Mouse (Mus musculus): ENCODE measurements around the gene Mars2. TPM values are rescaled to one million over a fixed set of nuclear protein-coding genes. Genes with fewer than 3 reads are reported as not detected.

Mars2 gene
- polyA plus RNA-seq, 1 experiment from 2014 or later: 2.4 TPM

- H3K4me2 ChIP-seq (replicated peaks): peak overlapping the region; percentile 55
- peak overlapping the region; percentile 55 for H3K4me3 ChIP-seq (replicated peaks)
- H3K27me3 ChIP-seq: no peaks in the 10 kb centered on the region
- WGBS: 22% methylated on average over 11 of the region's 11 CpGs
- H3K9me3 ChIP-seq (replicated peaks): no peaks in the 10 kb centered on the region
- no peaks in the 10 kb centered on the region for H3K36me3 ChIP-seq
- peaks cover 21% of the 10 kb centered on the region for H3K4me1 ChIP-seq
- 0 out of 2 replicates have a peak, but pooled peaks have one; percentile 36 for ATAC-seq (ENCODE audit: insufficient number of reproducible peaks, low FRiP score, low TSS enrichment, low read depth)
- peak overlapping the region; percentile 44; the same call in 1 of the 2 replicates for H3K27ac ChIP-seq (replicated peaks)
- H3K9ac ChIP-seq: 0 out of 2 replicates have a peak overlapping the region, but pooled peaks have one; percentile 2
Measured at GRCm38 (mm10) chr1:55224111-55224510, 12.9 kb upstream of the Mars2 start.

GRCm38 (mm10) chr1:55225398-55225797, 11.6 kb upstream of the Mars2 start:
- no peak for ATAC-seq (ENCODE audit: insufficient number of reproducible peaks, low FRiP score, low TSS enrichment, low read depth)
- Histone ChIP-seq H3K4me1 (peaks cover 21% of the 10 kb centered on the region), H3K9me3 (replicated peaks) (no peaks in the 10 kb centered on the region), H3K9ac (peak overlapping the region; percentile 18), H3K4me2 (replicated peaks) (peak overlapping the region; percentile 55), H3K27me3 (no peaks in the 10 kb centered on the region), H3K4me3 (replicated peaks) (peak overlapping the region; percentile 55), H3K27ac (replicated peaks) (peak overlapping the region; percentile 75), H3K36me3 (no peaks in the 10 kb centered on the region)
- WGBS: 29% methylated on average over 3 of the region's 3 CpGs

GRCm38 (mm10) chr1:55226011-55226857, 10.7 kb upstream of the Mars2 start, which contains the start of gene Rftn2:
Gene Rftn2 (minus strand): TSS chr1:55226782.
- peak; percentile 78 for ATAC-seq (ENCODE audit: insufficient number of reproducible peaks, low FRiP score, low TSS enrichment, low read depth)
- Histone ChIP-seq H3K4me2 (replicated peaks) (peak within 1 kb of the TSS; percentile 55), H3K4me3 (replicated peaks) (peak within 1 kb of the TSS; percentile 55), H3K27ac (replicated peaks) (peak within 1 kb of the TSS; percentile 93), H3K9me3 (replicated peaks) (no peaks in the 10 kb centered on the region), H3K9ac (peak within 1 kb of the TSS; percentile 60), H3K4me1 (peaks cover 19% of the 10 kb centered on the region), H3K36me3 (no peaks in the 10 kb centered on the region), H3K27me3 (no peaks in the 10 kb centered on the region)
- 1% methylated on average over 26 of the region's 26 CpGs for WGBS

- Histone ChIP-seq H3K27me3 (no peaks in the 10 kb centered on the region), H3K36me3 (no peaks in the 10 kb centered on the region), H3K4me2 (replicated peaks) (no peak overlapping the region), H3K4me1 (peaks cover 19% of the 10 kb centered on the region), H3K4me3 (replicated peaks) (no peak overlapping the region), H3K9me3 (replicated peaks) (no peaks in the 10 kb centered on the region), H3K9ac (no peak overlapping the region), H3K27ac (replicated peaks) (no peak overlapping the region)
- WGBS: 41% methylated on average over 1 of the region's 1 CpGs
- no peak for ATAC-seq (ENCODE audit: insufficient number of reproducible peaks, low FRiP score, low TSS enrichment, low read depth)
Measured at GRCm38 (mm10) chr1:55227376-55227775, 9.6 kb upstream of the Mars2 start.

- Histone ChIP-seq H3K27ac (replicated peaks) (no peak overlapping the region), H3K4me3 (replicated peaks) (no peak overlapping the region), H3K4me2 (replicated peaks) (no peak overlapping the region), H3K9ac (no peak overlapping the region), H3K9me3 (replicated peaks) (no peaks in the 10 kb centered on the region), H3K4me1 (peaks cover 12% of the 10 kb centered on the region), H3K27me3 (no peaks in the 10 kb centered on the region), H3K36me3 (no peaks in the 10 kb centered on the region)
- 85% methylated on average over 8 of the region's 8 CpGs for WGBS
- ATAC-seq (ENCODE audit: insufficient number of reproducible peaks, low FRiP score, low TSS enrichment, low read depth): no peak
Measured at GRCm38 (mm10) chr1:55228256-55228884, 8.6 kb upstream of the Mars2 start.

- no peak overlapping the region for H3K9ac ChIP-seq
- no peaks in the 10 kb centered on the region for H3K36me3 ChIP-seq
- H3K4me3 ChIP-seq (replicated peaks): no peak overlapping the region
- H3K27me3 ChIP-seq: no peaks in the 10 kb centered on the region
- no peaks in the 10 kb centered on the region for H3K9me3 ChIP-seq (replicated peaks)
- no peak for ATAC-seq (ENCODE audit: insufficient number of reproducible peaks, low FRiP score, low TSS enrichment, low read depth)
- 52% methylated on average over 16 of the region's 16 CpGs for WGBS
- H3K4me2 ChIP-seq (replicated peaks): no peak overlapping the region
- H3K4me1 ChIP-seq: peaks cover 15% of the 10 kb centered on the region
- H3K27ac ChIP-seq (replicated peaks): no peak overlapping the region
Measured at GRCm38 (mm10) chr1:55234910-55235520, 2.0 kb upstream of the Mars2 start.

GRCm38 (mm10) chr1:55236487-55236886, 490 bp upstream of the Mars2 start:
- no peak overlapping the region; the same call in 1 of the 2 replicates for H3K27ac ChIP-seq (replicated peaks)
- 27% methylated on average over 5 of the region's 5 CpGs for WGBS
- H3K9ac ChIP-seq: no peak overlapping the region; the same call in 1 of the 2 replicates
- no peaks in the 10 kb centered on the region for H3K27me3 ChIP-seq
- ATAC-seq (ENCODE audit: insufficient number of reproducible peaks, low FRiP score, low TSS enrichment, low read depth): no peak
- H3K4me3 ChIP-seq (replicated peaks): peak overlapping the region; percentile 74
- no peaks in the 10 kb centered on the region for H3K9me3 ChIP-seq (replicated peaks)
- peaks cover 18% of the 10 kb centered on the region for H3K4me1 ChIP-seq
- H3K4me2 ChIP-seq (replicated peaks): peak overlapping the region; percentile 66
- no peaks in the 10 kb centered on the region for H3K36me3 ChIP-seq

GRCm38 (mm10) chr1:55237643-55238161, 725 bp downstream of the Mars2 start:
- peak overlapping the region; percentile 69 for H3K9ac ChIP-seq
- under 1% methylated on average over 23 of the region's 23 CpGs for WGBS
- H3K4me1 ChIP-seq: peaks cover 18% of the 10 kb centered on the region
- peak overlapping the region; percentile 66 for H3K4me2 ChIP-seq (replicated peaks)
- peak overlapping the region; percentile 56 for H3K27ac ChIP-seq (replicated peaks)
- H3K4me3 ChIP-seq (replicated peaks): peak overlapping the region; percentile 74
- peak; percentile 32; the same call in 1 of the 2 replicates for ATAC-seq (ENCODE audit: insufficient number of reproducible peaks, low FRiP score, low TSS enrichment, low read depth)
- no peaks in the 10 kb centered on the region for H3K36me3 ChIP-seq
- H3K9me3 ChIP-seq (replicated peaks): no peaks in the 10 kb centered on the region
- H3K27me3 ChIP-seq: no peaks in the 10 kb centered on the region

GRCm38 (mm10) chr1:55238496-55238895, 1.5 kb downstream of the Mars2 start:
- peak overlapping the region; percentile 69; the same call in 1 of the 2 replicates for H3K9ac ChIP-seq
- no peaks in the 10 kb centered on the region for H3K9me3 ChIP-seq (replicated peaks)
- 22% methylated on average over 13 of the region's 13 CpGs for WGBS
- peak overlapping the region; percentile 74 for H3K4me3 ChIP-seq (replicated peaks)
- no peaks in the 10 kb centered on the region for H3K27me3 ChIP-seq
- H3K36me3 ChIP-seq: no peaks in the 10 kb centered on the region
- peak overlapping the region; percentile 66 for H3K4me2 ChIP-seq (replicated peaks)
- no peak overlapping the region for H3K27ac ChIP-seq (replicated peaks)
- H3K4me1 ChIP-seq: peaks cover 18% of the 10 kb centered on the region
- ATAC-seq (ENCODE audit: insufficient number of reproducible peaks, low FRiP score, low TSS enrichment, low read depth): no peak

GRCm38 (mm10) chr1:55239237-55239636, 2.3 kb downstream of the Mars2 start:
- no peak overlapping the region for H3K9ac ChIP-seq
- no peaks in the 10 kb centered on the region for H3K27me3 ChIP-seq
- no peak overlapping the region for H3K27ac ChIP-seq (replicated peaks)
- no peaks in the 10 kb centered on the region for H3K36me3 ChIP-seq
- peak overlapping the region; percentile 66 for H3K4me2 ChIP-seq (replicated peaks)
- H3K4me1 ChIP-seq: peaks cover 18% of the 10 kb centered on the region
- WGBS: 0% methylated on average over 1 of the region's 1 CpGs
- no peak for ATAC-seq (ENCODE audit: insufficient number of reproducible peaks, low FRiP score, low TSS enrichment, low read depth)
- H3K4me3 ChIP-seq (replicated peaks): peak overlapping the region; percentile 74
- H3K9me3 ChIP-seq (replicated peaks): no peaks in the 10 kb centered on the region

GRCm38 (mm10) chr1:55246374-55246773, 9.4 kb downstream of the Mars2 start:
- 81% methylated on average over 2 of the region's 2 CpGs for WGBS
- Histone ChIP-seq H3K9ac (no peak overlapping the region), H3K36me3 (no peaks in the 10 kb centered on the region), H3K4me1 (no peaks in the 10 kb centered on the region), H3K9me3 (replicated peaks) (no peaks in the 10 kb centered on the region), H3K4me3 (replicated peaks) (no peak overlapping the region), H3K4me2 (replicated peaks) (no peak overlapping the region), H3K27ac (replicated peaks) (no peak overlapping the region), H3K27me3 (no peaks in the 10 kb centered on the region)
- no peak for ATAC-seq (ENCODE audit: insufficient number of reproducible peaks, low FRiP score, low TSS enrichment, low read depth)
